Mouse (Mus musculus) hindlimb bud, embryonic 11.5 days (tissue): Measurements from ENCODE around the gene Agrp.

Experiments
- DNase-seq: peaks from one replicate; pipeline ENCODE4 v3.0.0-alpha.2; 2012; ENCODE audit warnings: low read depth, low spot score; ENCODE audit errors: extremely low spot score

Agrp gene

GRCm38 (mm10) chr8:105636963-105637510, at the start of gene Agrp:
Agrp (minus strand) TSS chr8:105637393.
- DNase-seq: no peak

- DNase-seq: no peak
Observed at GRCm38 (mm10) chr8:105686551-105686950, 49.4 kb upstream of the Agrp start.

GRCm38 (mm10) chr8:105685796-105686308, 48.7 kb upstream of the Agrp start, which contains the start of gene Carmil2:
Carmil2 (plus strand) TSS chr8:105686274.
- no peak for DNase-seq

GRCm38 (mm10) chr8:105685325-105685724, 48.1 kb upstream of the Agrp start:
- no peak for DNase-seq

GRCm38 (mm10) chr8:105677891-105678290, 40.7 kb upstream of the Agrp start:
- DNase-seq: no peak

GRCm38 (mm10) chr8:105661167-105661566, 24.0 kb upstream of the Agrp start:
- DNase-seq: no peak

GRCm38 (mm10) chr8:105657641-105658040, 20.4 kb upstream of the Agrp start:
- DNase-seq: no peak

GRCm38 (mm10) chr8:105648929-105649328, 11.7 kb upstream of the Agrp start:
- DNase-seq: no peak

GRCm38 (mm10) chr8:105645205-105645604, 8.0 kb upstream of the Agrp start:
- DNase-seq: no peak

GRCm38 (mm10) chr8:105640511-105640910, 3.3 kb upstream of the Agrp start:
- DNase-seq: no peak

- no peak for DNase-seq
Observed at GRCm38 (mm10) chr8:105639835-105640234, 2.6 kb upstream of the Agrp start.

GRCm38 (mm10) chr8:105638510-105638909, 1.3 kb upstream of the Agrp start:
- DNase-seq: no peak

- DNase-seq: no peak
Observed at GRCm38 (mm10) chr8:105637601-105638041, 428 bp upstream of the Agrp start.

GRCm38 (mm10) chr8:105636018-105636962, 903 bp downstream of the Agrp start, which contains the start of gene Ctcf:
Ctcf (plus strand) TSS chr8:105636568.
- no peak for DNase-seq

GRCm38 (mm10) chr8:105635481-105635880, 1.7 kb downstream of the Agrp start:
- no peak for DNase-seq

GRCm38 (mm10) chr8:105634771-105635458, 2.3 kb downstream of the Agrp start:
- no peak for DNase-seq

GRCm38 (mm10) chr8:105629337-105629736, 7.9 kb downstream of the Agrp start:
- DNase-seq: no peak

- no peak for DNase-seq
Observed at GRCm38 (mm10) chr8:105626086-105626485, 11.1 kb downstream of the Agrp start.

- no peak for DNase-seq
Observed at GRCm38 (mm10) chr8:105624831-105625230, 12.4 kb downstream of the Agrp start.

GRCm38 (mm10) chr8:105624401-105624800, 12.8 kb downstream of the Agrp start:
- DNase-seq: no peak

GRCm38 (mm10) chr8:105623679-105624245, 13.4 kb downstream of the Agrp start:
- no peak for DNase-seq
